Mouse (Mus musculus) activated CD4-positive, CD25-positive, alpha-beta regulatory T cell, adult 4 months (primary cell): ENCODE measurements around the gene Olfr146. TPM values are rescaled to one million over a fixed set of nuclear protein-coding genes. Genes with fewer than 3 reads are reported as not detected.

ENCODE experiments used
- ATAC-seq: one replicate; pipeline ENCODE4 v1.8.0; 2017
- polyA plus RNA-seq, 2 experiments: library from polyadenylated mRNA; unstranded; fragments of 100-300 nt; shearing (Covaris generic); gene quantifications; one replicate each; pipeline ENCODE4 v1.2.1; 2017

Olfr146 gene
- polyA plus RNA-seq: not detected

DNA sequence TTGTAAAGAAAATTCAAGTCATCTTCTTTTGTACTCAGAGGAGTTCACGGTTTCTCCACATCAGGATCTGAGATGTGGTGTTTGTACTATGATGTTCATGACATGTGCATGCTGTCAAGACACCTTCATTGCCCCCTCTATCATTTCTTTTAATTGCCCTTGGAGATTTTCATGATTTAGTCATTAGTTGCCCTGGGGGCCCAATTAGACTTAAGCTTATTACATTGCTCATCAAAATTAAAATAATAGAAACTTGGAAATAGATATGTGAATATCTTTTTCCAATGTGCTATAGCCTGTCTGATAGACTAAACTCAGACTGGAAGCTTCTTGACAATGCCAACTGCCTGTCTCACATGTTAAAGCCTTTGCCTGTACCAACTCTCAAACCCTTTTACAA lies at the start of gene Olfr146:
Olfr146 (minus strand) TSS at position 101 of the 400 bp plus-strand sequence.
- no peak for ATAC-seq

DNA sequence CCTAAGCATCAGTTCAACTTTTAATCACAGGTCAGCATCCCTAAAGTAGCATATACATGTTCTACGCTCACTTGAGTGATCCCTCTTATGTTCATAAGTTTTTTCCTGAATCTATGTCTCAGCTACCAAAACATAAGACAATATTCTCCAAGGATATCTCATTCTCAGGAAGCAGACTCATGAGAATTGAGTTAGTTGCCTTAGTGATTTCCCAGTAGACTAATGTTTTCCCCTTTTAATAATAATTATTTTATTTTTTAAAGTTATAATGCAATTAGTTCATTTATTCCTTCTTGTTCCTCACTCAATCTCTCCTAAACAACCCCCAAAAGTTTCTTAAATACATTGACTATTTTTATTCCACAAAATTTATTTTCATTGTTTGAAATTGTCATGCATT lies 41.7 kb upstream of the Olfr146 start, which contains the start of gene Olfr937:
Olfr937 (minus strand) TSS at position 101 of the 400 bp plus-strand sequence.
- no peak for ATAC-seq

DNA sequence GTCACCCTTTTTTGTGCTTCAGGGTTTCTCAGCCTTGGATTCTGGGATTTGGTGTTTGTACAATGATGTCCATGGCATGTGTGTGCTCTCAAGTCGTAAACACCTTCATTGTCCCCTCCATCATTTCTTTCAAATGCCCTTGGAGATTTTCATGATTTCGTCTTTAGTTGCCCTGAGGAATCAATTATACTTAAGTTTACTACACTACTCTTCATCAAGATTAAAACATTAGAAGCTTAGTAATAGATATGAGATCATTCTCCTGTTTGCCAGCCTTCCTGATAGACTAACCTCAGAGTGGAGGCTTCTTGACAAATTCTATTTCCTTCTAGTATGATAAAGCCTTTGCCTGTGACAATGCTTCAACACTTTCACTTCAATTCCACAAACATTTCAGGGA lies 23.6 kb downstream of the Olfr146 start, which contains the start of gene Olfr935:
Olfr935 (minus strand) TSS at position 101 of the 400 bp plus-strand sequence.
- no peak for ATAC-seq

DNA sequence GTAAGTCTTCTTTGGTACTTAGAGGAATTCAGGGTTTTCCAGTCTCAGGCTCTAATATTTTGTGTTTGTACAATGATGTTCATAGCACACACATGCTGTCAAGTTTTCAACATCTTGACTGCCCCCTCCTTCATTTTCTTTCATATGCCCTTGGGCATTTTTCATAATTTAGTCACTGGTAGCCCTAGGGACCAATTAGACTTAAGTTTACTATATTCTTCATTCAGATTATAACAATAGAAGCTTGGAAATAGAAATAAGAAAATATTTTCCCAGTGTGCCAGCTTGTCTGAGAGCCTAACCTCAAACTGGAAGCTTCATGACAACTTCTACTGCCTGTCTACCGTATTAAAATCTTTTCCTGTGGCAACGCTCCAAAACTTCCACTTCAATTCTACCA lies 35.0 kb downstream of the Olfr146 start, which contains the start of gene Olfr934:
Olfr934 (minus strand) TSS at position 101 of the 400 bp plus-strand sequence.
- ATAC-seq: no peak

DNA sequence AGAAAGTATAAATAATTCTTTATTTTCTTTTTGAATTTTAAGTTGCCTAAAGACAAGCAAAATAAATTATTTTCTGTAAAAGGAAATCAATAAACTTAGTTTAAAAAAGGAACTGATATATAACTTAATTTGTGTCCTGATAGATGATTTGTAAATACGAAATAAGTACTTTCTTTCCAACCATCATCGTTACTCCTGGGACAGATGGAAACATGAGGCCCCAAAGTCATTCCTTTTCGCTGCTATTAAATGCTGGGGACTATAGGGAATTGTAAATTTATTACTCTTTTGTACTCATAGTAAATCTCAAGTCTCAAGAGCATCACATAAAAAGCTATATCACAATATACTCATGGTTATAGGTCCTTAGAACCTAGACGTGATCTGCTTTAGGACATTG lies 51.2 kb downstream of the Olfr146 start, which contains the start of gene Olfr933:
Olfr933 (plus strand) TSS at position 301 of the 400 bp plus-strand sequence.
- no peak for ATAC-seq

Other genes with a start within 250 kb of the Olfr146 start
- not detected for gene Olfr922, start 208.8 kb downstream of the Olfr146 start, polyA plus RNA-seq
- not detected for gene Olfr923, start 196.8 kb downstream of the Olfr146 start, polyA plus RNA-seq
- gene Olfr924, start 178.9 kb downstream of the Olfr146 start, polyA plus RNA-seq: not detected
- not detected for gene Olfr26, start 168.3 kb downstream of the Olfr146 start, polyA plus RNA-seq
- not detected for gene Olfr926, start 146.3 kb downstream of the Olfr146 start, polyA plus RNA-seq
- not detected for gene Olfr930, start 93.6 kb downstream of the Olfr146 start, polyA plus RNA-seq
- gene Olfr933, start 51.1 kb downstream of the Olfr146 start, polyA plus RNA-seq: not detected
- not detected for gene Olfr934, start 35.1 kb downstream of the Olfr146 start, polyA plus RNA-seq
- not detected for gene Olfr935, start 23.7 kb downstream of the Olfr146 start, polyA plus RNA-seq
- not detected for gene Olfr937, start 41.6 kb upstream of the Olfr146 start, polyA plus RNA-seq
- not detected for gene Olfr938, start 55.5 kb upstream of the Olfr146 start, polyA plus RNA-seq
- not detected for gene Olfr27, start 104.8 kb upstream of the Olfr146 start, polyA plus RNA-seq
- not detected for gene Olfr943, start 142.9 kb upstream of the Olfr146 start, polyA plus RNA-seq
- not detected for gene Olfr944, start 178.5 kb upstream of the Olfr146 start, polyA plus RNA-seq
- not detected for gene Olfr1537, start 226.6 kb upstream of the Olfr146 start, polyA plus RNA-seq